Comparison of ENCODE assay signal across 9 mouse cellular contexts in genomic region chr13:59881989-59882784, GRCm38 (mm10). TPM values are rescaled to one million over a fixed set of nuclear protein-coding genes. Genes with fewer than 3 reads are reported as not detected.
A peak's percentile ranks its signal among the peaks of the same experiment; 100 is the strongest.
DNase-seq lines count a peak whose midpoint lies in the region; ATAC-seq and TF ChIP-seq lines count a peak whose summit lies in the region.
"Had no signal": no experiment of that assay in that cellular context is flagged by ENCODE, and none has a peak within 500 bp of the region (broad histone marks: within the 10 kb centered on the region; RNA-seq: fewer than 3 reads in every experiment).

No protein-coding gene starts in this region.

- H3K4me3 ChIP-seq in heart, embryonic 13.5 days: no peak overlapping the region
- peak overlapping the region; percentile 3; the same call in 1 of the 2 replicates for H3K4me3 ChIP-seq in hindbrain, embryonic 16.5 days (ENCODE audit: low read length)
- no peak overlapping the region for H3K4me3 ChIP-seq in midbrain, embryonic 14.5 days (replicated peaks; ENCODE audit: low read depth, low read length)

- intact Hi-C loops in heart, postnatal 36 days (cut with DNase I): no loop called here

- 44% methylated on average over 13 of the region's 19 CpGs for WGBS in heart, embryonic 13.5 days
- 15% methylated on average over 15 of the region's 19 CpGs for WGBS in hindbrain, embryonic 16.5 days
- 20% methylated on average over 18 of the region's 19 CpGs for WGBS in midbrain, embryonic 14.5 days

- no peak for DNase-seq in heart, postnatal 36 days
- DNase-seq in brain, embryonic 14.5 days (ENCODE audit: low read depth): peak; percentile 69
- peak; percentile 41 for DNase-seq in midbrain, embryonic 14.5 days
- no peak for DNase-seq in gastrocnemius, adult 18-20 months (ENCODE audit: low spot score)
- DNase-seq in cerebellum, adult 9-11 months: no peak
- DNase-seq: liver, postnatal 0 days had no signal

- H3K9ac ChIP-seq in heart, embryonic 13.5 days: peak overlapping the region; percentile 56
- 0 out of 2 replicates have a peak overlapping the region, but pooled peaks have one; percentile 13 for H3K9ac ChIP-seq in hindbrain, embryonic 16.5 days (ENCODE audit: low read depth, low read length)
- no peak overlapping the region for H3K9ac ChIP-seq in midbrain, embryonic 14.5 days (replicated peaks; ENCODE audit: low read length)
- H3K9ac ChIP-seq: liver, postnatal 0 days had no signal

- H3K27me3 ChIP-seq in heart, embryonic 13.5 days (replicated peaks): no peaks in the 10 kb centered on the region
- H3K27me3 ChIP-seq in hindbrain, embryonic 16.5 days (replicated peaks; ENCODE audit: control insufficient read depth, insufficient read depth, low read length): no peaks in the 10 kb centered on the region
- no peaks in the 10 kb centered on the region for H3K27me3 ChIP-seq in midbrain, embryonic 14.5 days (ENCODE audit: control insufficient read depth, insufficient read depth, low read length)

- no peaks in the 10 kb centered on the region for H3K36me3 ChIP-seq in heart, embryonic 13.5 days
- no peaks in the 10 kb centered on the region for H3K36me3 ChIP-seq in hindbrain, embryonic 16.5 days (ENCODE audit: control insufficient read depth, insufficient read depth, low read length)
- H3K36me3 ChIP-seq in midbrain, embryonic 14.5 days (ENCODE audit: control insufficient read depth, insufficient read depth, low read length): no peaks in the 10 kb centered on the region

- H3K27ac ChIP-seq in heart, embryonic 13.5 days (replicated peaks): no peak overlapping the region
- 0 out of 2 replicates have a peak overlapping the region, but pooled peaks have one; percentile 27 for H3K27ac ChIP-seq in hindbrain, embryonic 16.5 days (ENCODE audit: low read depth, low read length)
- no peak overlapping the region for H3K27ac ChIP-seq in midbrain, embryonic 14.5 days (replicated peaks; ENCODE audit: low read depth, low read length)

- ATAC-seq in heart, embryonic 13.5 days (ENCODE audit: extremely low read depth, insufficient number of reproducible peaks, low FRiP score, low TSS enrichment): no peak
- ATAC-seq in hindbrain, embryonic 16.5 days: peak; percentile 37
- ATAC-seq in midbrain, embryonic 14.5 days (ENCODE audit: low FRiP score, low TSS enrichment): no peak
- ATAC-seq in megakaryocyte, adult 5-6 weeks (ENCODE audit: poor library complexity, severe bottlenecking): no peak
- ATAC-seq: liver, postnatal 0 days had no signal

- no peaks in the 10 kb centered on the region for H3K4me1 ChIP-seq in heart, embryonic 13.5 days
- H3K4me1 ChIP-seq in hindbrain, embryonic 16.5 days (ENCODE audit: control insufficient read depth, insufficient read depth, low read depth, low read length): no peaks in the 10 kb centered on the region; the same call in 1 of the 2 replicates
- peaks cover 9% of the 10 kb centered on the region; the same call in 1 of the 2 replicates for H3K4me1 ChIP-seq in midbrain, embryonic 14.5 days (ENCODE audit: control insufficient read depth, insufficient read depth, low read length)

- peak overlapping the region; percentile 42 for H3K4me2 ChIP-seq in heart, embryonic 13.5 days
- peak overlapping the region; percentile 48 for H3K4me2 ChIP-seq in hindbrain, embryonic 16.5 days (ENCODE audit: low read length)
- peak overlapping the region; percentile 36 for H3K4me2 ChIP-seq in midbrain, embryonic 14.5 days (ENCODE audit: low read length)

- H3K9me3 ChIP-seq in heart, embryonic 13.5 days: peaks cover 10% of the 10 kb centered on the region; the same call in 1 of the 2 replicates
- no peaks in the 10 kb centered on the region; the same call in 1 of the 2 replicates for H3K9me3 ChIP-seq in hindbrain, embryonic 16.5 days (ENCODE audit: control insufficient read depth, low read length)
- no peaks in the 10 kb centered on the region for H3K9me3 ChIP-seq in midbrain, embryonic 14.5 days (ENCODE audit: control insufficient read depth, low read length)

- TF ChIP-seq POLR2A in brain, embryonic 14.5 days (IDR thresholded peaks at IDR 0.05; ENCODE audit: borderline replicate concordance, extremely low read depth, insufficient read depth, insufficient read length, poor library complexity, severe bottlenecking): no peak

- TF ChIP-seq CTCF in brain, embryonic 14.5 days (IDR thresholded peaks at IDR 0.05; ENCODE audit: borderline replicate concordance, extremely low read depth, insufficient read depth, insufficient read length): no peak

RNA-seq across cellular contexts. Expression of gene Tut7, which starts 59.2 kb away (rescaled TPM):
- 30.6 and 32.7 TPM in 2 replicates for polyA plus RNA-seq in heart, embryonic 13.5 days (2015; fragmentation: Nextera tagmentation; extraction: Ambion mirVana)
- 10 to 100 TPM; 44.6 to 45.8 TPM for total RNA-seq in heart, postnatal 36 days (2021)
- 33.1 and 40.2 TPM in 2 replicates for polyA plus RNA-seq in brain, embryonic 14.5 days (2012; rRNA removed)
- 35.9 and 42.3 TPM in 2 replicates for polyA plus RNA-seq in hindbrain, embryonic 16.5 days (2015; fragmentation: Nextera tagmentation; extraction: Ambion mirVana)
- polyA plus RNA-seq in midbrain, embryonic 14.5 days (2014; fragmentation: Nextera tagmentation; extraction: Ambion mirVana): 34.3 and 50.4 TPM in 2 replicates
- 95.1 and 97.1 TPM in 2 replicates for total RNA-seq in megakaryocyte, adult 5-6 weeks (2015)
- total RNA-seq in megakaryocyte, adult 5-6 weeks (2017): 177 and 194 TPM in 2 replicates
- total RNA-seq in gastrocnemius, adult 18-20 months (2021): 10 to 100 TPM; 36.7 to 38.5 TPM

Comparison
In these comparisons a context has a peak if more than half of its experiments do, and no peak if none do; other contexts are left out.
1. DNase-seq: peak in brain, embryonic 14.5 days (single experiment) and midbrain, embryonic 14.5 days (single experiment); none in heart, postnatal 36 days (0 of 2), gastrocnemius, adult 18-20 months (single experiment) and cerebellum, adult 9-11 months (single experiment).
2. Peak in every context shown above with its lines, with median percentiles within 50 percentile points of each other: H3K4me2 ChIP-seq.